Mouse (Mus musculus) ES-Bruce4 (cell line): Measurements from ENCODE around the gene Pnpo.

Experiments used
- CTCF ChIP-seq: IDR thresholded peaks from one replicate; pipeline ENCODE4 v1.8.1; 2011; ENCODE audit warnings: low read depth, low read length
- EP300 ChIP-seq: IDR thresholded peaks from 2 replicates; pipeline ENCODE4 v1.6.1; 2011; ENCODE audit warnings: low read depth, low read length; ENCODE audit not compliant: insufficient read depth
- POLR2A ChIP-seq: IDR thresholded peaks from one replicate; pipeline ENCODE4 v1.8.1; 2011; ENCODE audit warnings: low read length; ENCODE audit not compliant: insufficient read depth

- TF ChIP-seq CTCF, result no peak
- no peak for TF ChIP-seq POLR2A
- TF ChIP-seq EP300, result no peak
Measured at GRCm38 (mm10) chr11:96992722-96993311, 49.0 kb upstream of the Pnpo start.
